Mouse (Mus musculus): ENCODE measurements around the gene Gpx3.

DNA sequence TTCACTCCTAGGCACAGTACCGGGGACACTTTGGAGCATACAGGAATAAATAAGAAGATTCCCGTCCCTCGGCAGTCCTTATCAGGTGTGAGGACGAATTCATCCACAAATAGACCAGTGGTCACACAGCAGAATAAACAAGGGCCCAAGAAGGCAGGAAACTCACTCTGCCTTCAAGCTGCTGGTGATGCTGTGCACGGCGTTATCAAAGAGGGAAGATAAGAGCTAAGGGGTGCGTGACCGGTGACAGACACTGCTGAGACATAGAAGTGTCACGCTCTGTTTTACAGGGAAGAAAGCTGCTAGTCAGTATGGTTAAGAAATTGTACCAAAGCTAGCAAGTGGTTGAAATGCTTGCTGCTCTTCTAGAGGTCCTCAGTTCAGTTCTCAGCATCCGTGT, 22.3 kb upstream of the Gpx3 start:
- TF ChIP-seq CTCF (IDR thresholded peaks at IDR 0.05; ENCODE audit: extremely low read depth, insufficient read depth, insufficient read length, insufficient replicate concordance): no peak
- TF ChIP-seq POLR2A (IDR thresholded peaks at IDR 0.05; ENCODE audit: low read depth, low read length): no peak
